Mouse (Mus musculus) spleen, adult 2 months (tissue): ENCODE results near the gene Atp6v0a1.

Source experiments
- CTCF ChIP-seq: fragments of 200-500 bp; IDR thresholded peaks from 2 replicates; pipeline ENCODE4 v1.5.1; 2011; ENCODE audit warnings: mild to moderate bottlenecking, inconsistent platforms; ENCODE audit not compliant: insufficient read depth, insufficient read length, insufficient replicate concordance; ENCODE audit errors: extremely low read depth
- POLR2A ChIP-seq: fragments of 200-500 bp; IDR thresholded peaks from 2 replicates; pipeline ENCODE4 v1.6.1; 2011; ENCODE audit warnings: low read depth, low read length, inconsistent platforms

DNA sequence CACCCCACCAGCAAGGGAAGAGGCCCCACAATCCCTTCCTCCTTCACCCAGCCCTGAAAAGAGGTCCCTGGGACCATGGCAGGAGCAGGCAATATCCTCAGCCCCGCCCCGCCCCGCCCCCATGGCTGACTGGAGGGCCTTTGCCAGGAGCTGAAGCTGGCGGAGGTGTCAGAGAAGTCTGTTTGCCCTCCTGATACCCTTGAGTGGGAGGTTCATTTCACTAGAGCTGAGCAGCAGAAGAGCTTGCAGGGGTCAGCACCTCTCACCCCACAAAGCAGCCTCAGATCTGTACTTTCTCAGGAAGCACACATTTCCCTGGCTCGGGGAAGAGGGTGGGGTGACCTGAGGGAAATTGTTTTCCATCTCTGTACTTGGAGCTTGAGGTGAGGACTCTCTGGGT lies 49.5 kb downstream of the Atp6v0a1 start:
- TF ChIP-seq CTCF (no peak), POLR2A (no peak)
